Mouse (Mus musculus) midbrain, postnatal 0 days (tissue): ENCODE measurements at regions not wholly inside any gene's neighbourhood (a gene's known extent, or its start where the extent isn't known, plus 50 kb on each side); places are given as distances from the start of the nearest gene placed in this dataset.

Source experiments
- ATAC-seq: fragments of 200-750 bp; cut with Nextera tagmentation; 2 replicates; pipeline ENCODE4 v1.8.0; 2017; ENCODE audit warnings: moderate number of reproducible peaks, mild to moderate bottlenecking, moderate TSS enrichment, moderate library complexity; ENCODE audit not compliant: low FRiP score
- DNase-seq: peaks from one replicate; pipeline ENCODE4 v3.0.0-alpha.2; 2015; ENCODE audit warnings: low spot score
- H3K27ac ChIP-seq: fragments of 300-500 bp; sonication (generic); 2 replicates; pipeline ENCODE4 v1.5.1; 2014; ENCODE audit warnings: low read depth, mild to moderate bottlenecking, low read length, mixed read lengths
- H3K27me3 ChIP-seq: fragments of 300-500 bp; sonication (generic); 2 replicates; pipeline ENCODE4 v1.6.1; 2014; ENCODE audit warnings: low read length, control low read depth, mixed read lengths; ENCODE audit not compliant: insufficient read depth
- H3K36me3 ChIP-seq: fragments of 300-500 bp; sonication (generic); 2 replicates; pipeline ENCODE4 v1.6.1; 2014; ENCODE audit warnings: low read length, control low read depth, mixed read lengths; ENCODE audit not compliant: insufficient read depth
- H3K4me1 ChIP-seq: fragments of 300-500 bp; sonication (generic); 2 replicates; pipeline ENCODE4 v1.6.1; 2014; ENCODE audit warnings: mild to moderate bottlenecking, control low read depth, antibody characterized with exemption, low read length, mixed read lengths; ENCODE audit not compliant: insufficient read depth
- H3K4me2 ChIP-seq: fragments of 300-500 bp; sonication (generic); 2 replicates; pipeline ENCODE4 v1.6.1; 2014; ENCODE audit warnings: low read depth, mild to moderate bottlenecking, low read length, mixed read lengths; ENCODE audit not compliant: poor library complexity, severe bottlenecking
- H3K4me3 ChIP-seq: fragments of 300-500 bp; sonication (generic); 2 replicates; pipeline ENCODE4 v1.5.1; 2014; ENCODE audit warnings: low read depth, mild to moderate bottlenecking, low read length, moderate library complexity
- H3K9ac ChIP-seq: fragments of 300-500 bp; sonication (generic); replicated peaks from 2 replicates; pipeline ENCODE4 v1.6.1; 2014; ENCODE audit warnings: mild to moderate bottlenecking, low read length, moderate library complexity, mixed read lengths; ENCODE audit not compliant: poor library complexity, severe bottlenecking
- H3K9me3 ChIP-seq: fragments of 300-500 bp; sonication (generic); 2 replicates; pipeline ENCODE4 v1.6.1; 2016; ENCODE audit warnings: low read length, control low read depth
- CTCF ChIP-seq: IDR thresholded peaks from 2 replicates; pipeline ENCODE4 v1.5.1; 2016; ENCODE audit warnings: antibody characterized with exemption, mild to moderate bottlenecking
- WGBS: fragments of 180-500 bp; shearing (Covaris S2); extraction: QIAGEN DNeasy Blood & Tissue Kit; methylation state at CpG from one replicate; pipeline ENCODE4 v1.1.7; 2014; 5-methylcytosine and 5-hydroxymethylcytosine counted together

DNA sequence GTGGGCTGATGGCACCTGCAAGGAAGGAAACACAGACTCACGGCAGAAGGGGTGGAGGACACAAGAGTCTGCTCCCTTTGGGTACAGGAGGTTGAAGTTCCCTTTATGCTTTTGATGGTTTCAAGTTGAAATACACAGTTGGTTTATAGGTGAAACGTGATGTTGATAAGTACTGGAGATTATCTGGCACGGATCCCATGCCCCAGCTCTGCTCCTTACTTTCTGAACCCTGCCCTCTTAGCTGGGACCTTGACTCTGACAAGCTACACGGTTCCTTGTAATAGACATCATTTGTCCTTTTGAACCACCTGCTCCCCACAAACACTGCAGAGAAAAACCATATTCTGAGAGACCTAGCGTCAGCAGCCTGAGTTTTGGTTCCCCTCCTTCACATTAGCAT lies 363.4 kb upstream of the Dynlrb2 start:
- no peak for TF ChIP-seq CTCF
- H3K4me1 ChIP-seq: no peaks in the 10 kb centered on the region
- no peak overlapping the region for H3K9ac ChIP-seq
- DNase-seq: no peak
- H3K4me3 ChIP-seq: no peak overlapping the region
- H3K27me3 ChIP-seq: no peaks in the 10 kb centered on the region
- 88% methylated on average over 5 of the region's 5 CpGs for WGBS
- H3K36me3 ChIP-seq: no peaks in the 10 kb centered on the region
- no peak for ATAC-seq
- H3K4me2 ChIP-seq: no peak overlapping the region
- 0 out of 2 replicates have a peak, but pooled peaks cover 3% of the 10 kb centered on the region for H3K9me3 ChIP-seq
- no peak overlapping the region for H3K27ac ChIP-seq

DNA sequence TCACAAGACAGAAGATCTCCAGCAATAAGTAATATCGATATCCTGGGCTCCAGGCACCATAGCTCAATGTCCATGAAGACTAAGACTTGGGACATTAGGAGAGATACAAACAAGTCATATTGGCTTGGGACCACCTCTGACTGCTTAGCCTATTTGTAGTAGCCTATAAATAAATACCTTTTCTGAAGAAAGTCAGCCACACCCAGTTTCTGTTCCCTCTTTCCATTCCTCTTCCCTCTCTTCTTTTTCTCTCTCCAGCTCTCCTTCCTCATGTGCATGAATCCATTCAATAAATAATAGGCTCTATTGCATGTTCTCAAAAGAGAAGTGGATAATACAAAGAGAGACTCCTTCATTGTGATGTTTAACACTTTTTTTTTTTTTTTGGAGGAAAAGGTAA lies 364.8 kb upstream of the Dynlrb2 start:
- Histone ChIP-seq H3K27ac (no peak overlapping the region), H3K4me3 (no peak overlapping the region), H3K4me2 (no peak overlapping the region), H3K27me3 (no peaks in the 10 kb centered on the region), H3K9me3 (no peaks in the 10 kb centered on the region), H3K4me1 (no peaks in the 10 kb centered on the region), H3K36me3 (no peaks in the 10 kb centered on the region), H3K9ac (no peak overlapping the region)
- no peak for TF ChIP-seq CTCF
- no peak for DNase-seq
- ATAC-seq: no peak
- WGBS: 100% methylated on average over 1 of the region's 1 CpGs

DNA sequence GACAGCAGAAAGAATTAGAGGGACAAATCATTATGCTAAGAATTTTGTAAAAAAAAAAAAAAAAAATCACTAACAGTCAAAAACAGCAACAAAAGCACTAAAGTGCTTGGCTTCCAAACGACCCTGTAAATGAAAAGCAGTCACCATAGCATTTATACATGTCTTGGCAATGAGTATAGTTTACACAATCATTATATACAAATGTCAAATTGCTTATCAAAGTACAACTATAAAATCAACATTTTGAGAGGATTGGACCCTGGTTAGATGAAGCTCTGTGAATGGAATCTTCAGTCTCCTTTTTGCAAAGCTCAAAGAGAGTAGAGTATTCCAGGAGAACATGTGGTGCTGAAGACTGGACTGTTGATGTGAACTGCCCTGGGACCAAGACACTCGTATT lies 367.0 kb upstream of the Dynlrb2 start:
- TF ChIP-seq CTCF: no peak
- 75% methylated on average over 2 of the region's 2 CpGs for whole genome bisulfite sequencing

DNA sequence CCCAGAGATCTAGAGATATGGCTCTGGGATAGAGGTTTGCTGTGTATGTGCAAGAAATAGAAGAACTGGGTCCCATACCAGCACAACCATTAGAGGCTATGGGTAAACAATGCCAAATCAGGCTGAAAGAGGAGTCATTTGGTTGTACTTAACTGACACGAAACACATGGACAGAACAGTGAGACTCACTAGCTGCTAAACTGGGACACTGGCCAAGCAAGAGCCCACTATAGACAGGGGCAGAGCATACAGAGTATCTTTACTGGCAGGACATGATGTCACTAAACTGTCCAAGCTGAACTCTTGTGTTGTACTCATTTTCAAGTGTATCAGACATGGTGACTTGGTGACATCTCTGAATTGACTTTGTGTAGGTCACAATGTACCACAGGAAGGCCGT lies 371.3 kb upstream of the Dynlrb2 start:
- ATAC-seq (no peak), DNase-seq (no peak)
- no peak overlapping the region for H3K27ac ChIP-seq
- no peaks in the 10 kb centered on the region for H3K4me1 ChIP-seq
- no peaks in the 10 kb centered on the region; the same call in 1 of the 2 replicates for H3K27me3 ChIP-seq
- WGBS: 89% methylated on average over 2 of the region's 2 CpGs
- H3K9ac ChIP-seq: no peak overlapping the region
- no peak overlapping the region for H3K4me3 ChIP-seq
- no peaks in the 10 kb centered on the region for H3K36me3 ChIP-seq
- H3K4me2 ChIP-seq: no peak overlapping the region
- TF ChIP-seq CTCF: no peak
- no peaks in the 10 kb centered on the region for H3K9me3 ChIP-seq

More for the DNA sequence above, 367.0 kb upstream of the Dynlrb2 start:
- Histone ChIP-seq H3K9me3 (no peaks in the 10 kb centered on the region), H3K4me1 (no peaks in the 10 kb centered on the region), H3K9ac (no peak overlapping the region), H3K36me3 (no peaks in the 10 kb centered on the region), H3K27me3 (no peaks in the 10 kb centered on the region), H3K27ac (no peak overlapping the region), H3K4me3 (no peak overlapping the region), H3K4me2 (no peak overlapping the region)
- DNase-seq (no peak), ATAC-seq (no peak)

DNA sequence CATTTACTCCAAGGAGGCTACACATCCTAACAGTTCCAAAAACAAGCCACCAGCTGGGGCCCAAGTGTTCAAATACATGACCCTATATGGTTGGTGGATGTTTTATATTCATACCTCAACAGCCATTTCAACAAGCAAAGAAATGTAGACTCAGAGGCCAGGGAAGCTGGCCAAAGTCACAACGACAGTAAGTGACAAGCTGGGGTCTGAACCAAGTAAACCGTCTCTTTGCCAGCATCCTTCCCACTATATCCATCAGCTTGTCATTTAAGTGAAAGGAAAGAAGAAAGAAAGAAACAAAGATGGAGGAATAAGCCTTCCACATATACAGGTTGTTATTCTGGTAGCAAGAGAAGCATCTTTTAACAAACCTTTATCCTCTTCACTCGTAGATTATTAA lies 371.7 kb upstream of the Dynlrb2 start:
- no peak for DNase-seq
- no peak for ATAC-seq
- Histone ChIP-seq H3K27me3 (no peaks in the 10 kb centered on the region; the same call in 1 of the 2 replicates), H3K9me3 (no peaks in the 10 kb centered on the region), H3K36me3 (no peaks in the 10 kb centered on the region), H3K27ac (no peak overlapping the region), H3K4me1 (no peaks in the 10 kb centered on the region), H3K4me3 (no peak overlapping the region), H3K4me2 (no peak overlapping the region), H3K9ac (no peak overlapping the region)
- 83% methylated on average over 3 of the region's 3 CpGs for WGBS
- TF ChIP-seq CTCF: no peak

DNA sequence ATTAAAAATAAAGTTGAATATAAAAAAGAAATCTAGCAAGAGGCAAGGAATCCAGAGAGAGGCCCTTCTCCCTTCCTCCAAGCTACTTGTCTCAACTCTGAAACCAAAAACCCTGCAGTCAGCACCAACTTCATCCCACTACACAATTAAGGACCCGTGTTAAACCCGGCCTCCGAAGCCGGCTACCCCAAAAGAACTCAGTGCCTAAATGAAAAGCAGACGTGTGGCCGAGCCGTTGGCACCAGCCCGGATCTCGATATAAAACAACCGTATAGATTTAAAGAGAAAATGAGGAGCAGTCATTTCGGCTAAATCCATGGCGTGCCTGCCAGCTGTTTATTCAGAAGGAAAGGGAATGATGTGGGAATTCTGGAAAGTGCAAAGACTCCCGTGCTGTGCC lies 384.7 kb upstream of the Dynlrb2 start:
- no peak for TF ChIP-seq CTCF
- Histone ChIP-seq H3K27me3 (no peaks in the 10 kb centered on the region), H3K4me1 (0 out of 2 replicates have a peak, but pooled peaks cover 3% of the 10 kb centered on the region), H3K4me2 (no peak overlapping the region), H3K9ac (no peak overlapping the region), H3K4me3 (no peak overlapping the region), H3K36me3 (no peaks in the 10 kb centered on the region), H3K9me3 (no peaks in the 10 kb centered on the region), H3K27ac (no peak overlapping the region)
- ATAC-seq: no peak
- WGBS: 86% methylated on average over 13 of the region's 13 CpGs
- DNase-seq: no peak
